Mouse (Mus musculus) liver, embryonic 14.5 days (tissue): ENCODE measurements around the gene Entpd1.

Experiments used
- CTCF ChIP-seq: IDR thresholded peaks from 2 replicates; pipeline ENCODE4 v1.5.1; 2016; ENCODE audit warnings: antibody characterized with exemption, low read depth, control low read depth
- EP300 ChIP-seq: IDR thresholded peaks from 2 replicates; pipeline ENCODE4 v1.6.1; 2016; ENCODE audit warnings: antibody characterized with exemption, low read depth

GRCm38 (mm10) chr19:40712889-40713628, 100.9 kb downstream of the Entpd1 start:
- TF ChIP-seq CTCF, result no peak
- no peak for TF ChIP-seq EP300
